Mouse (Mus musculus): Measurements from ENCODE around the gene Hand2. TPM values are rescaled to one million over a fixed set of nuclear protein-coding genes. Genes with fewer than 3 reads are reported as not detected.

Gene Hand2
- polyA plus RNA-seq, 1 experiment, result not detected

DNA sequence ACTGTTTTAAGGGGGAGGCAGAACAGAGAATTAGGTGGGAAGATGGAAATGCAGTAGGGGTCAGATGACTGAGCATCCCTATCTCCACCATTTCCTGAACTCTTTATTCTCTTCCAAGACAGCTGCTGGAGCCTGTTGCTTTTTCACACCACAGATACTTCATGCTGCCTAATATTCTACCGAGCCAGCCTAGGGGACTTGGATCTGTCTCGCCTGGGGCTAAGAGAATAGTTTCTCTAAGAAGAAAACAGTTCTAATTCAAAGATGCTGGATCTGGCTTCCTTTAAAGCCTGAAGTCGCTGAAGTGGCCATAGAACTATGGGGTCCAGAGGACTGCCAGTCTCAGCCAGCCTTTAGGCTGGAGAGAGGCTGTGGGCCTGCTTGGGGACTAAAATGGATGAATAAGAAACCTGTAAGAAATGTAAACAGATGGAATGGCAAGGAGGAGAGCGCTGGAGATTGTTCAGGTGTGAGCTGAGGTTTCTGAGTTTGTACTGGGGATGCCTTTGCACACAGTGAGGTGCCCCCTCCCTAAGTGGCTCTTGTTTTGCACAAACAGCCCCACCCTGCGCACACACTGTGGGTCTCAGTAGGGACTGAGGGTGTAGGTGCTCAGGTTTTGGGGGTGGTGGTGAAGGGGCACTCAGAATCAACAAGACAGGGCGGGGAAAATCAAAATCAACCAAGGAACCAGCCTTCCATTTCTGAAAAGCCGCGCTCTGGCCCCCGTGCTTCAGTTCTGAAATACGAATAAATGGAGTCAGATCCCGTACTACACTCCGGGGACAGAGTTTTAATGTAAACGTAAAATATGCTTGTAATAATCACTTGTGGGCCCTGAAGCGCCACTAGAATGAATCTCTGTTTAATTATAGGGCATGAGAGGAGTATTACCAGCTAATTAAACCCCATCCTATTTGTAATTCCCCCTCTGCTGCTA is 19.2 kb downstream of the Hand2 start:
- H3K4me3 ChIP-seq (ENCODE audit: insufficient read depth, low read depth, low read length), result no peak overlapping the region
- TF ChIP-seq CTCF (IDR thresholded peaks at IDR 0.05; ENCODE audit: insufficient read depth, low read depth, low read length) (no peak), POLR2A (IDR thresholded peaks at IDR 0.05; ENCODE audit: insufficient read depth, low read depth, low read length) (no peak)
- peaks cover 7% of the 10 kb centered on the region for H3K4me1 ChIP-seq (ENCODE audit: control insufficient read depth, insufficient read depth, low read length)
- 13% methylated on average over 14 of the region's 14 CpGs for WGBS
- no peak overlapping the region for H3K27ac ChIP-seq (ENCODE audit: insufficient read depth, low read depth, low read length)

DNA sequence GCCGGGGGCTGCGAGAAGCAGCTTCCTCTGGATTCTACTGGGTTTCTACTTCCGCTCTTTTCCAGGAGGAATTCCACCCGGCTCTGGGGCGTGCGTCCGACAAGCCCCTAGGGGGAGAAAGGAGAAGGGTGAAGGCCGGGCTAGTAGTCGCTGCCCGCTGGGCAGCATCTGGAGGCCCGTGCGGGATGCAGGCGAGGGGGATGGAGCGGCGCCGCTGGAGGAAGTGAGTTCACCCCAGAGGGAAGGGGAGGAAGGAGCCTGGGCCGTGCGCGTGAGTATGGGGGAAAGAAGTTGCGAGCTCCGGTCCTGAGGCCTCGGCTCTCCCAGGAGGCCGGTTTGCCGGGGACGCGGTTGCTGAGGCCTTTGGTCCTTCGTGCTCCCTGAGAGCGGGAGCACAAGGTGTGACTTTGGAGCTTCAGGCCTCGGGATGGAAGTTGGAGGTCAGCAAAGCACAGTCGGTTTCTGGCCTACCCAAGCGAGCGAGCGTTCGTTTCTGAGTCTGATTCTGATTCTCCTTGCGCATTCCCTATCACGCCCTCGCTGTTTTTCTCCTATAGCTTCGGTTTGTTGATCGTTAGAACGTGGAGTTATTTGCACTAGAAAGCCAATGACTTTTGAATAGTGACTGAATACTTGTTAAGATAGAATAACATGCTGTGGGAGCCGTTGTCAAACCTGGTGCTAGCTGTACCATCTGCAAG is 20.2 kb downstream of the Hand2 start:
- Histone ChIP-seq H3K4me1 (ENCODE audit: control insufficient read depth, insufficient read depth, low read length) (peaks cover 7% of the 10 kb centered on the region), H3K4me3 (ENCODE audit: insufficient read depth, low read depth, low read length) (no peak overlapping the region)

GRCm38 (mm10) chr8:57341541-57341840 is 20.7 kb downstream of the Hand2 start:
- H3K27ac ChIP-seq (ENCODE audit: insufficient read depth, low read depth, low read length), result no peak overlapping the region
- no peak overlapping the region for H3K4me3 ChIP-seq (ENCODE audit: insufficient read depth, low read depth, low read length)
- TF ChIP-seq POLR2A (IDR thresholded peaks at IDR 0.05; ENCODE audit: insufficient read depth, low read depth, low read length) (no peak), CTCF (IDR thresholded peaks at IDR 0.05; ENCODE audit: insufficient read depth, low read depth, low read length) (no peak)
- 13% methylated on average over 6 of the region's 6 CpGs for WGBS
- peaks cover 7% of the 10 kb centered on the region for H3K4me1 ChIP-seq (ENCODE audit: control insufficient read depth, insufficient read depth, low read length)

More for the DNA sequence above, 20.2 kb downstream of the Hand2 start:
- TF ChIP-seq POLR2A (IDR thresholded peaks at IDR 0.05; ENCODE audit: insufficient read depth, low read depth, low read length), result no peak
- no peak for TF ChIP-seq CTCF (IDR thresholded peaks at IDR 0.05; ENCODE audit: insufficient read depth, low read depth, low read length)
- H3K27ac ChIP-seq (ENCODE audit: insufficient read depth, low read depth, low read length), result no peak overlapping the region
- WGBS, result 5% methylated on average over 41 of the region's 41 CpGs

GRCm38 (mm10) chr8:57342386-57343090 is 21.8 kb downstream of the Hand2 start:
- 7% methylated on average over 12 of the region's 12 CpGs for WGBS
- Histone ChIP-seq H3K27ac (ENCODE audit: insufficient read depth, low read depth, low read length) (no peak overlapping the region), H3K4me1 (ENCODE audit: control insufficient read depth, insufficient read depth, low read length) (peaks cover 7% of the 10 kb centered on the region), H3K4me3 (ENCODE audit: insufficient read depth, low read depth, low read length) (no peak overlapping the region)
- TF ChIP-seq POLR2A (IDR thresholded peaks at IDR 0.05; ENCODE audit: insufficient read depth, low read depth, low read length) (no peak), CTCF (IDR thresholded peaks at IDR 0.05; ENCODE audit: insufficient read depth, low read depth, low read length) (no peak)

GRCm38 (mm10) chr8:57343731-57344315 is 23.0 kb downstream of the Hand2 start:
- no peak for TF ChIP-seq CTCF (IDR thresholded peaks at IDR 0.05; ENCODE audit: insufficient read depth, low read depth, low read length)
- no peak for TF ChIP-seq POLR2A (IDR thresholded peaks at IDR 0.05; ENCODE audit: insufficient read depth, low read depth, low read length)
- WGBS, result 8% methylated on average over 6 of the region's 6 CpGs
- Histone ChIP-seq H3K27ac (ENCODE audit: insufficient read depth, low read depth, low read length) (no peak overlapping the region), H3K4me1 (ENCODE audit: control insufficient read depth, insufficient read depth, low read length) (peaks cover 7% of the 10 kb centered on the region), H3K4me3 (ENCODE audit: insufficient read depth, low read depth, low read length) (no peak overlapping the region)

- H3K27ac ChIP-seq (ENCODE audit: insufficient read depth, low read depth, low read length), result no peak overlapping the region
- WGBS, result 6% methylated on average over 23 of the region's 23 CpGs
- no peak overlapping the region for H3K4me3 ChIP-seq (ENCODE audit: insufficient read depth, low read depth, low read length)
- H3K4me1 ChIP-seq (ENCODE audit: control insufficient read depth, insufficient read depth, low read length), result peaks cover 7% of the 10 kb centered on the region
- TF ChIP-seq POLR2A (IDR thresholded peaks at IDR 0.05; ENCODE audit: insufficient read depth, low read depth, low read length), result no peak
- no peak for TF ChIP-seq CTCF (IDR thresholded peaks at IDR 0.05; ENCODE audit: insufficient read depth, low read depth, low read length)
Observed at GRCm38 (mm10) chr8:57344956-57345870, 24.4 kb downstream of the Hand2 start.

GRCm38 (mm10) chr8:57346371-57346770 is 25.6 kb downstream of the Hand2 start:
- TF ChIP-seq CTCF (IDR thresholded peaks at IDR 0.05; ENCODE audit: insufficient read depth, low read depth, low read length), result no peak
- TF ChIP-seq POLR2A (IDR thresholded peaks at IDR 0.05; ENCODE audit: insufficient read depth, low read depth, low read length), result no peak
- WGBS, result 8% methylated on average over 7 of the region's 7 CpGs
- Histone ChIP-seq H3K4me1 (ENCODE audit: control insufficient read depth, insufficient read depth, low read length) (no peaks in the 10 kb centered on the region), H3K4me3 (ENCODE audit: insufficient read depth, low read depth, low read length) (no peak overlapping the region), H3K27ac (ENCODE audit: insufficient read depth, low read depth, low read length) (no peak overlapping the region)

DNA sequence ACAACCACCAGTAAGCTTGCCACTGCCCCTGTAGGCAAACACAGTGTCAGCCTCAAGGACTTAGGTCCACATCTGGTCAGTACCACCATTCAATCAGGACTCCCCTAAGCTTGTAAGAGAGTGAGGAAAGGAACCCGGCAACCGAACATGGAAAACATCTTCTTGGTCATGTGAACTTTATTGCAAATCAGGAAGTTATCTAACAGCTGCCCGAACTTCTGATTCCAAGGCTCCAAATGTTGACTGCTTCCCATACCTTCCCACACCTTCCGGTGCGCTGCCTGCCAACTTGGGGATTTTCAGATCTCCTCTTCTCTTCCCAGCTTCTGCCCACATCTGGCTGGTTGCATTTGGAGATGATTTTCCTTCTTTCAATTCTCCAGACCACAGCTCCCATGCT is 26.4 kb downstream of the Hand2 start:
- TF ChIP-seq POLR2A (IDR thresholded peaks at IDR 0.05; ENCODE audit: insufficient read depth, low read depth, low read length) (no peak), CTCF (IDR thresholded peaks at IDR 0.05; ENCODE audit: insufficient read depth, low read depth, low read length) (no peak)
- 11% methylated on average over 5 of the region's 5 CpGs for WGBS
- H3K4me3 ChIP-seq (ENCODE audit: insufficient read depth, low read depth, low read length), result no peak overlapping the region
- H3K27ac ChIP-seq (ENCODE audit: insufficient read depth, low read depth, low read length), result no peak overlapping the region
- H3K4me1 ChIP-seq (ENCODE audit: control insufficient read depth, insufficient read depth, low read length), result no peaks in the 10 kb centered on the region

Data from olfactory bulb, adult 2 months (tissue).